Mouse (Mus musculus) heart, postnatal 0 days (tissue): ENCODE measurements around the gene Alg12. TPM values are rescaled to one million over a fixed set of nuclear protein-coding genes. Genes with fewer than 3 reads are reported as not detected.

ENCODE experiments used
- ATAC-seq: fragments of 200-750 bp; cut with Nextera tagmentation; 2 replicates; pipeline ENCODE4 v1.8.0; 2017; ENCODE audit warnings: low read depth, moderate number of reproducible peaks, moderate library complexity; ENCODE audit not compliant: insufficient read depth
- DNase-seq: peaks from one replicate; pipeline ENCODE4 v3.0.0-alpha.2; 2016; ENCODE audit warnings: low spot score
- H3K27ac ChIP-seq: fragments of 300-500 bp; sonication (generic); 2 replicates; pipeline ENCODE4 v1.5.1; 2014; ENCODE audit warnings: low read depth, mild to moderate bottlenecking
- H3K27me3 ChIP-seq: fragments of 300-500 bp; sonication (generic); 2 replicates; pipeline ENCODE4 v1.6.1; 2014; ENCODE audit warnings: low read length, mixed read lengths; ENCODE audit not compliant: control insufficient read depth, insufficient read depth
- H3K36me3 ChIP-seq: fragments of 300-500 bp; sonication (generic); replicated peaks from 2 replicates; pipeline ENCODE4 v1.6.1; 2014; ENCODE audit warnings: low read length, mixed read lengths; ENCODE audit not compliant: control insufficient read depth, insufficient read depth
- H3K4me1 ChIP-seq: fragments of 300-500 bp; sonication (generic); 2 replicates; pipeline ENCODE4 v1.6.1; 2014; ENCODE audit warnings: antibody characterized with exemption; ENCODE audit not compliant: control insufficient read depth, insufficient read depth
- H3K4me2 ChIP-seq: fragments of 300-500 bp; sonication (generic); 2 replicates; pipeline ENCODE4 v1.6.1; 2014; ENCODE audit warnings: low read depth, mild to moderate bottlenecking, low read length, moderate library complexity
- H3K4me3 ChIP-seq: fragments of 300-500 bp; sonication (generic); 2 replicates; pipeline ENCODE4 v1.5.1; 2014; ENCODE audit warnings: low read depth, low read length
- H3K9ac ChIP-seq: fragments of 300-500 bp; sonication (generic); replicated peaks from 2 replicates; pipeline ENCODE4 v1.6.1; 2014; ENCODE audit warnings: low read depth, low read length, mixed read lengths
- H3K9me3 ChIP-seq: fragments of 300-500 bp; sonication (generic); replicated peaks from 2 replicates; pipeline ENCODE4 v1.6.1; 2016; ENCODE audit warnings: low read length; ENCODE audit not compliant: control insufficient read depth
- CTCF ChIP-seq: IDR thresholded peaks from 2 replicates; pipeline ENCODE4 v1.5.1; 2016; ENCODE audit warnings: antibody characterized with exemption, control low read depth, low read depth
- EP300 ChIP-seq: IDR thresholded peaks from 2 replicates; pipeline ENCODE4 v1.6.1; 2016; ENCODE audit warnings: antibody characterized with exemption, low read depth
- WGBS: fragments of 180-500 bp; shearing (Covaris S2); extraction: QIAGEN DNeasy Blood & Tissue Kit; methylation state at CpG from one replicate; pipeline ENCODE4 v1.1.7; 2014; 5-methylcytosine and 5-hydroxymethylcytosine counted together
- polyA plus RNA-seq: library from polyadenylated mRNA; unstranded; fragments of >200 nt; fragmentation: Nextera tagmentation; extraction: Ambion mirVana; gene quantifications from 2 replicates; pipeline ENCODE4 v1.2.1, GENCODE M21; 2015
- total RNA-seq: library from RNA; depleted of rRNA; stranded (reverse); fragments of >200 nt; gene quantifications from 2 replicates; pipeline ENCODE4 v1.2.3, GENCODE M21; 2014; ENCODE audit warnings: low replicate concordance

The Alg12 gene
- total and polyA plus RNA-seq, 2 experiments from 2014 or later, result 6.4 to 21.8 TPM

DNA sequence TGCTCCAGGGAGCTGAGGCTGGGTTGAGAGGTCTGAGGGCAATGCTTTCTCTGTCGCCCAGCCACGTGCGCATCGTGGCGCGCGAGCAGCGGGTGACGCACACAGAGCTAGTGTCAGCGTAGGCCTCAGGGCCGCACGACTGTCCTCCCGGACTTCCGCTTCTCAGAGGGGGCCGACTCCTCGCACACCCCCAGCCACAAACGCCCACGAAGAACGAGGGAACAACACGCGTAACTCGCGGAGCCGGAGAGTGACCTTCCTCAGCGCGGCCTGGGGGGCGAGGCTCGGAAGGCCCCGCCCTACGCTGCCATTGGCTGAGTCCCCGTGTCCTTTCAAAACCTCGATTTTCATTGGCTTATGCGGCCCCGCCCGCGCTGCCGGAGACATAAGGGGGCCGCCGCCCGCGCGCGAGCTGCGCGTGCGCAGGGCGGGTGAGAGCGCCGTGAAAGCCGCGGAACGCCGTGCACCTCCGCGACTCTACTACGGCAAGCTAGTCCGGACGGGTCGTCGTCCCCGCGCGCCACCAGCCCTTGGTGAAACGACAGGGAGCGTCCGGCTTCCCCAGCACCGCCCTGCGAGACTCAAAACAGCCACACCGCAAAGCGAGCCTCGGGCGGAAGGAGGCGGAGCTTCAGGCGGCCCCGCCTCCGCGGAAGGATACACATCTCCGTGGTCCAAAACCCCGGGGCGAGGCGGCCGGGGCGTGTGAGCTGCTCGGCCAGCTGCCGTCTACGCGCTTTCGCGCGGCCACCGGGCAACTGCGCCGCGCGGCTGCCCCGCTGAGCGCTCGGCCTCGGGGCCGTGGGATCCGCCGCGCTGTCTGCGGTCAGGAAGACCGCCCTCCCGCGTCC is 42.9 kb upstream of the Alg12 start, which contains the start of gene Pim3:
Gene Pim3, plus strand, starts transcription at position 415 of the 851 bp plus-strand sequence.
- peaks cover 26% of the 10 kb centered on the region for H3K36me3 ChIP-seq
- H3K4me2 ChIP-seq, result peak within 1 kb of the TSS; percentile 79
- peaks cover 39% of the 10 kb centered on the region for H3K4me1 ChIP-seq
- DNase-seq (peak; percentile 98), ATAC-seq (peak; percentile 77)
- no peaks in the 10 kb centered on the region for H3K9me3 ChIP-seq
- H3K27me3 ChIP-seq, result no peaks in the 10 kb centered on the region
- H3K4me3 ChIP-seq, result peak within 1 kb of the TSS; percentile 97
- WGBS, result under 1% methylated on average over 106 of the region's 107 CpGs
- H3K9ac ChIP-seq, result peak within 1 kb of the TSS; percentile 96
- peak within 1 kb of the TSS; percentile 97 for H3K27ac ChIP-seq
- 0 out of 2 replicates have a peak, but pooled peaks have one; percentile 5 for TF ChIP-seq CTCF
- TF ChIP-seq EP300, result peak; percentile 92

DNA sequence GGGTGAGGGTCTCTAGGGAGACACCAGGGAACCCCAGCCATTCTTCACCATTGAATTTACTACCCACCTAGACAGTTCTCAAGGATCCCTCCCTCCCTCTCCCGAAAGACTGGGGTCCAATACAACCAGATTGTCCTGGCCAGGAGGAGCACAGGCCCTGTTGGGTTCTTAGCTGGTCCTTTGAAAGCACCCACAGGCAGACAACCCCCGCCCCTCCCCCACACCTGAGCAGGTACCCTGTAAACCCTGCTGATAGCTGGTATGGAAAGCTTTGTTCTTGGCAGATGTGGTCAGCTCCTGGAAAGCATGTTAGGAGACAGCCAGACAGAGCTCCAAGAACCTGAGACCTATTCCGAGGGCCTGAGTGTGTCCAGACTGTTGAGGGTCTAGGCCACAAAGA is 41.7 kb upstream of the Alg12 start:
- Histone ChIP-seq H3K4me1 (peaks cover 29% of the 10 kb centered on the region), H3K9me3 (no peaks in the 10 kb centered on the region), H3K9ac (no peak overlapping the region), H3K36me3 (peaks cover 17% of the 10 kb centered on the region), H3K4me3 (no peak overlapping the region), H3K4me2 (no peak overlapping the region), H3K27me3 (no peaks in the 10 kb centered on the region), H3K27ac (no peak overlapping the region; the same call in 1 of the 2 replicates)
- DNase-seq, result no peak
- no peak for ATAC-seq
- WGBS, result 82% methylated on average over 3 of the region's 3 CpGs
- no peak for TF ChIP-seq EP300
- TF ChIP-seq CTCF, result no peak

DNA sequence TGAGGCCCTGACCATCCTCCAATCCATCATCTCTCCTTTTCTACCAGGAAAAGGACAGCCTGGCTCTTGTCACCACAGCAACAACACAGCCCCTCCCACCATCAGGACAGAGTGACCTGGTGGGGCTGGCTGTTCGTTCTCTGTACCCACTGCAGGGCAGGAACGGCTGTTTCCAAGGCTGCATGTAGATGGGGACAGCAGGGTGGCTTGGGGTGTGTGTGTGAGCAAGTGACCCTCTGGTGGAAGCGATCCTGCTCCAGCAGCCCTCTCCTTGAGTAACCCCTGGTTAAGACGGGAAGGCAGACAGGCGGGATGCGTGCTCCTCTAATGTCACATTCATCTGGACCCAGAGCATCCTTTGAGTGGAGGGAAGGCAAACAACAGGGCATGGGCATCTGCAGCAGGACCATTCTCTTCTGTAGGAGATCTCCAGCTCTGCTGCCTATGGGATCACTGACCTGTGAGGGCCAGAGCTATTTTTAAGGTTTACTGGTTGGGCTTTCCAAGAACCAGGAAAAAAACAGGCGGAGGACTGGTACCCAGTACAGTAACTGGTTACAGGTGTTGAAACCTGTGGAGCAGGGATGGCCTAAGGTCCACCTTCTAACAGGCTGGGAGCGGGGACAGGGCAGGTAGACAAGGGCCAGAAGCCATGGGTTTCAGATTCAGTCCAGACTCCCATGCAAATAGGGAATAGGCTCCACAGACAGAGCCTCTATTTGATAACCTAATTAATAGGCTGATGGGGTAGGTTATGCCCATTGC is 40.3 kb upstream of the Alg12 start:
- Histone ChIP-seq H3K4me3 (no peak overlapping the region), H3K4me2 (no peak overlapping the region), H3K4me1 (peaks cover 29% of the 10 kb centered on the region), H3K36me3 (peaks cover 3% of the 10 kb centered on the region), H3K27me3 (no peaks in the 10 kb centered on the region), H3K9me3 (no peaks in the 10 kb centered on the region), H3K9ac (no peak overlapping the region), H3K27ac (no peak overlapping the region)
- ATAC-seq (no peak), DNase-seq (no peak)
- WGBS, result 67% methylated on average over 8 of the region's 8 CpGs
- no peak for TF ChIP-seq EP300
- no peak for TF ChIP-seq CTCF

DNA sequence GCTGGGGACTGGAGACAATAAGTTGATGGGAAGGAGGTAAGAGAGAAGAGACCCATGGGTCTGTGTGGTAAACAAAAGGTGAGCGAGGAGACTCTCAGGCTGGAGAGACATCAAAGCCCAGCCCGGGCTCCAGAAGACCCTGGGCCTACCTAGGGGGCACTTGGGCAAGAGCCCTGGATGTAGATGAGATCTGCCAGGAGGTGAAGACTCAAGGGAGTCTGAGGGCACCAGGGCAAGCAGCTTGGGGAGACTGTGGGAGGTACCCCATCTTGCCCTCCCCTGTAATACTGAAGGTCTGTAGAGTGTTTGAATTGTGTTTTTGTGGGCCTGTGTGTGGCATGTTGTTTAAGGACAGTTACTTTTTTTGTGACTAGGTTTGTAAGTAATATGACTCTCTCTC is 39.6 kb upstream of the Alg12 start:
- Histone ChIP-seq H3K4me1 (peaks cover 32% of the 10 kb centered on the region), H3K36me3 (no peaks in the 10 kb centered on the region), H3K4me3 (no peak overlapping the region), H3K27me3 (no peaks in the 10 kb centered on the region), H3K9ac (no peak overlapping the region), H3K4me2 (no peak overlapping the region), H3K27ac (no peak overlapping the region), H3K9me3 (no peaks in the 10 kb centered on the region)
- WGBS, result 91% methylated on average over 2 of the region's 2 CpGs
- DNase-seq (no peak), ATAC-seq (no peak)
- TF ChIP-seq CTCF, result no peak
- TF ChIP-seq EP300, result no peak

DNA sequence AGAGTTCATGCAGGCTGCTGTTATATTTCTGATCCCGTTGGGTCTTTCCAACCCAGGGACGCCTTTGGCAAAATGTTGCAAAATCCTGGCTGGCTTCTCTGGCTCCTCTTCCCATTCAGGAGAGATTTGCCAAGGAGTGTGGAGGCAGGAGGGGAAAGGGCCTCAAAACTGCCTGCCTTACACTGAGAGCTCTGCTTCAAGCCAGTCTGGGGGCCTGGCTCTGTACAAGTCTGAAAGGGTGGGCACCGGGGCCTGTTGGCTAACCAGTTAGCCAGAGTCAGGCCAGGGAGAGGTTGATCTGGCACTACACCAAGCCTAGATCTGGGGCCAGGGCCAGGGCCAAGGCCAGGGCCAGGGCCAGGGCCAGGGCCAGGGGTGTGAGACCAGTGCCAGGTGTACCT is 39.0 kb upstream of the Alg12 start:
- WGBS, result 67% methylated on average over 3 of the region's 3 CpGs
- no peak overlapping the region for H3K27ac ChIP-seq
- DNase-seq (no peak), ATAC-seq (no peak)
- H3K27me3 ChIP-seq, result no peaks in the 10 kb centered on the region
- TF ChIP-seq CTCF (no peak), EP300 (no peak)
- H3K36me3 ChIP-seq, result no peaks in the 10 kb centered on the region
- H3K4me2 ChIP-seq, result no peak overlapping the region
- peaks cover 32% of the 10 kb centered on the region for H3K4me1 ChIP-seq
- no peaks in the 10 kb centered on the region for H3K9me3 ChIP-seq
- no peak overlapping the region for H3K4me3 ChIP-seq
- H3K9ac ChIP-seq, result no peak overlapping the region
